Mouse (Mus musculus) kidney, postnatal 4 days (tissue): Measurements from ENCODE around the gene Poc5.

Source experiments
- DNase-seq, 2 experiments: peaks; one replicate each; pipeline ENCODE4 v3.0.0; 2021; ENCODE audit warnings: mixed read lengths in 2 of 2

The Poc5 gene

GRCm38 (mm10) chr13:96388042-96388888 lies at the start of gene Poc5:
Gene Poc5, plus strand, starts transcription at chr13:96388294.
- peak; percentile 96 to 98 for DNase-seq

GRCm38 (mm10) chr13:96341461-96341860 lies 46.6 kb upstream of the Poc5 start:
- no peak for DNase-seq

GRCm38 (mm10) chr13:96344778-96345177 lies 43.3 kb upstream of the Poc5 start:
- DNase-seq: no peak

GRCm38 (mm10) chr13:96346581-96346980 lies 41.5 kb upstream of the Poc5 start:
- no peak for DNase-seq

- DNase-seq: no peak
These were observed 37.9 kb upstream of the Poc5 start for GRCm38 (mm10) chr13:96350207-96350606.

GRCm38 (mm10) chr13:96351264-96351663 lies 36.8 kb upstream of the Poc5 start:
- no peak for DNase-seq

- peak; percentile 11 to 15 for DNase-seq
These were observed 12.6 kb upstream of the Poc5 start for GRCm38 (mm10) chr13:96375519-96375918.

GRCm38 (mm10) chr13:96376871-96377270 lies 11.2 kb upstream of the Poc5 start:
- DNase-seq: peak in 1 of 2 experiments; percentile 3

- DNase-seq: no peak
These were observed 10.2 kb upstream of the Poc5 start for GRCm38 (mm10) chr13:96377883-96378282.

- DNase-seq: peak in 1 of 2 experiments; percentile 5
These were observed 1.2 kb downstream of the Poc5 start for GRCm38 (mm10) chr13:96389301-96389700.

- no peak for DNase-seq
These were observed 13.2 kb downstream of the Poc5 start for GRCm38 (mm10) chr13:96401251-96401650.

- DNase-seq: no peak
These were observed 17.4 kb downstream of the Poc5 start for GRCm38 (mm10) chr13:96405518-96405917.

- DNase-seq: peak; percentile 58 to 61
These were observed 18.9 kb downstream of the Poc5 start for GRCm38 (mm10) chr13:96407040-96407439.

GRCm38 (mm10) chr13:96408786-96409185 lies 20.7 kb downstream of the Poc5 start:
- DNase-seq: no peak

GRCm38 (mm10) chr13:96414384-96414783 lies 26.3 kb downstream of the Poc5 start:
- DNase-seq: no peak

GRCm38 (mm10) chr13:96416380-96416779 lies 28.3 kb downstream of the Poc5 start:
- DNase-seq: no peak

- no peak for DNase-seq
These were observed 29.2 kb downstream of the Poc5 start for GRCm38 (mm10) chr13:96417261-96417813.

GRCm38 (mm10) chr13:96418487-96418886 lies 30.4 kb downstream of the Poc5 start:
- no peak for DNase-seq

- DNase-seq: no peak
These were observed 33.1 kb downstream of the Poc5 start for GRCm38 (mm10) chr13:96421230-96421629.

GRCm38 (mm10) chr13:96424496-96425274 lies 36.6 kb downstream of the Poc5 start:
- DNase-seq: no peak

GRCm38 (mm10) chr13:96426044-96426443 lies 38.0 kb downstream of the Poc5 start:
- no peak for DNase-seq

GRCm38 (mm10) chr13:96428531-96428930 lies 40.4 kb downstream of the Poc5 start:
- no peak for DNase-seq

- peak; percentile 95 to 96 for DNase-seq
These were observed 43.6 kb downstream of the Poc5 start for GRCm38 (mm10) chr13:96431595-96432156.
